Mouse (Mus musculus) heart, embryonic 14.5 days (tissue): ENCODE data around the gene Zfp941. TPM values are rescaled to one million over a fixed set of nuclear protein-coding genes. Genes with fewer than 3 reads are reported as not detected.

Source experiments
- ATAC-seq: fragments of 200-750 bp; cut with Nextera tagmentation; 2 replicates; pipeline ENCODE4 v1.8.0; 2017; ENCODE audit warnings: low read depth, moderate TSS enrichment; ENCODE audit not compliant: insufficient number of reproducible peaks, insufficient read depth, low FRiP score
- H3K27ac ChIP-seq, 2 experiments: fragments of 200-500 bp in 1 of 2; fragments of 300-500 bp in 1 of 2; sonication (generic) in 1 of 2; replicated peaks in 1 of 2; 2 replicates each; pipeline ENCODE4 v1.5.1; 2012 to 2014; ENCODE audit warnings: low read depth in 2 of 2, low read length in 2 of 2, control low read depth in 1 of 2, mild to moderate bottlenecking in 1 of 2, mixed read lengths in 1 of 2; ENCODE audit not compliant: control insufficient read depth in 1 of 2, insufficient read depth in 1 of 2
- H3K27me3 ChIP-seq: fragments of 300-500 bp; sonication (generic); 2 replicates; pipeline ENCODE4 v1.6.1; 2014; ENCODE audit warnings: mild to moderate bottlenecking, low read length, control low read depth; ENCODE audit not compliant: control insufficient read depth, insufficient read depth
- H3K36me3 ChIP-seq: fragments of 300-500 bp; sonication (generic); 2 replicates; pipeline ENCODE4 v1.6.1; 2014; ENCODE audit warnings: mild to moderate bottlenecking, control low read depth, low read length, mixed read lengths; ENCODE audit not compliant: control insufficient read depth, insufficient read depth
- H3K4me1 ChIP-seq, 2 experiments: fragments of 200-500 bp in 1 of 2; fragments of 300-500 bp in 1 of 2; sonication (generic) in 1 of 2; 2 replicates each; pipeline ENCODE4 v1.6.1; 2012 to 2014; ENCODE audit warnings: low read length in 2 of 2, control low read depth in 1 of 2, mixed read lengths in 1 of 2; ENCODE audit not compliant: control insufficient read depth in 2 of 2, insufficient read depth in 2 of 2
- H3K4me2 ChIP-seq: fragments of 300-500 bp; sonication (generic); 2 replicates; pipeline ENCODE4 v1.6.1; 2014; ENCODE audit warnings: mild to moderate bottlenecking, low read length
- H3K4me3 ChIP-seq, 2 experiments: fragments of 200-500 bp in 1 of 2; fragments of 300-500 bp in 1 of 2; sonication (generic) in 1 of 2; 2 replicates each; pipeline ENCODE4 v1.5.1; 2012 to 2014; ENCODE audit warnings: low read length in 2 of 2, mild to moderate bottlenecking in 2 of 2, control low read depth in 1 of 2, low read depth in 1 of 2, moderate library complexity in 1 of 2; ENCODE audit not compliant: control insufficient read depth in 1 of 2, insufficient read depth in 1 of 2
- H3K9ac ChIP-seq: fragments of 300-500 bp; sonication (generic); 2 replicates; pipeline ENCODE4 v1.6.1; 2014; ENCODE audit warnings: mild to moderate bottlenecking, low read length
- H3K9me3 ChIP-seq: fragments of 300-500 bp; sonication (generic); 2 replicates; pipeline ENCODE4 v1.6.1; 2016; ENCODE audit warnings: low read length, control low read depth; ENCODE audit not compliant: control insufficient read depth
- WGBS: fragments of 180-500 bp; shearing (Covaris S2); extraction: QIAGEN DNeasy Blood & Tissue Kit; methylation state at CpG from one replicate; pipeline ENCODE4 v1.1.7; 2014; 5-methylcytosine and 5-hydroxymethylcytosine counted together
- polyA plus RNA-seq: library from polyadenylated mRNA; unstranded; fragments of >200 nt; fragmentation: Nextera tagmentation; extraction: Ambion mirVana; gene quantifications from 2 replicates; pipeline ENCODE4 v1.2.1, GENCODE M21; 2014

Zfp941 gene
- polyA plus RNA-seq, 1 experiment from 2014 or later: 0.86 TPM

DNA sequence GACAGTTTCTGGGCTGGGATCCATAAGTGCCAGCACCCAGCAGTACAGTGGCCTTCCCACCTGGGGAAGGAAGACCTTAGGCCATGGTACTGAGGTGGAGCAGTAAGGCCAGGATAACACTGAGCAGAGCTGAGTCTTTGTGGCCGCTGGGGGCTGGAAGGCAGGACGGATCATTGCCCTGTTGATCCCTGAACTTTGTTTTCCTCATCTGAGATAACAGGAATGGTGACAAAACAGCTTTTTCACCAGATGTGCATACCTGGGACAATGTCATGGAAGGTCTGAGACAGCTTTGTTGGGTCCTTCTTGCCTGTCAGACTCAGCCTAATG is 13.7 kb upstream of the Zfp941 start:
- no peak for ATAC-seq
- 58% methylated on average over 2 of the region's 2 CpGs for WGBS
- no peaks in the 10 kb centered on the region for H3K9me3 ChIP-seq
- peaks cover 16% of the 10 kb centered on the region for H3K27me3 ChIP-seq
- H3K4me1 ChIP-seq: no peaks in the 10 kb centered on the region
- no peak overlapping the region for H3K4me3 ChIP-seq
- no peak overlapping the region for H3K4me2 ChIP-seq
- no peak overlapping the region for H3K9ac ChIP-seq
- no peak overlapping the region for H3K27ac ChIP-seq
- H3K36me3 ChIP-seq: no peaks in the 10 kb centered on the region

DNA sequence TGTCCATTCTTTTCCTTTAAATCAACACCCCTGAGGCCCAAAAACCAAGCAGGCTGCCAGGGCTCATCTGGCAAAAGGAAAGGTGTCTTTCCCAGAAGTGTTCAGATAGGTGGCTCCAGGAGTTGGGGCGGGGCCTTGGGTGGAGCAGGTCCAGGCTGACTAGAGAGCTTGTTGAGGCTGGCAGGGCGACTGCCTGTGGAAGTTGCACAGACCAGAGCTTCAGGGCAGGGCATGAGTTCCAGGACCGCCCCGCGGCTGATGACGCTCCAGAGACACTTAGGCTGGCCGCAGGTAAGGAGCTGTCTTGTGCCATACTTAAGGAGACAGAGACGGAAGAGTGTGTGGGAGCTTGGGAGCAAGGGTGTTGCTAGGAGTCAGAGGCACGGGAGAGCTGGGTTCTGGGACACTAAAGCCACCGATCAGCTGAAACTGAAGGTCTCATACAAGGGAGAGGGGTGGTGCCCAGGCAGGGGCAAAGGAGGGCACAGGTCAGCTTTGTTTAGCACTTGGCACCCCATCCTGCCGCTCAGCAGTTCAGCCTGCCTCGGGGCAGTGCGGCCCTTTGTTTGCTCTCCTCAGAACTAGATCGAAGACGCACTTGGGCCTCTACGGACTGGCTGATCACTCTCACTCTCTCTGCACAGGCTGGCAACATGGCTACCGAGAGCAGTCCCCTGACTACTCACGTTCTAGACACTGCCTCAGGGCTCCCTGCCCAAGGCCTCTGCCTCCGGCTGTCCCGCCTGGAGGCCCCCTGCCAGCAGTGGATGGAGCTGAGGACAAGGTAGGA is 13.2 kb upstream of the Zfp941 start, which contains the start of gene Urah:
TSS of gene Urah (plus strand) at position 51 of the 790 bp plus-strand sequence.
- Histone ChIP-seq H3K36me3 (no peaks in the 10 kb centered on the region), H3K4me2 (no peak within 1 kb of the TSS), H3K27me3 (peaks cover 11% of the 10 kb centered on the region), H3K4me1 (no peaks in the 10 kb centered on the region), H3K9ac (no peak within 1 kb of the TSS), H3K9me3 (no peaks in the 10 kb centered on the region), H3K27ac (no peak within 1 kb of the TSS), H3K4me3 (no peak within 1 kb of the TSS)
- 39% methylated on average over 20 of the region's 20 CpGs for WGBS
- ATAC-seq: no peak

DNA sequence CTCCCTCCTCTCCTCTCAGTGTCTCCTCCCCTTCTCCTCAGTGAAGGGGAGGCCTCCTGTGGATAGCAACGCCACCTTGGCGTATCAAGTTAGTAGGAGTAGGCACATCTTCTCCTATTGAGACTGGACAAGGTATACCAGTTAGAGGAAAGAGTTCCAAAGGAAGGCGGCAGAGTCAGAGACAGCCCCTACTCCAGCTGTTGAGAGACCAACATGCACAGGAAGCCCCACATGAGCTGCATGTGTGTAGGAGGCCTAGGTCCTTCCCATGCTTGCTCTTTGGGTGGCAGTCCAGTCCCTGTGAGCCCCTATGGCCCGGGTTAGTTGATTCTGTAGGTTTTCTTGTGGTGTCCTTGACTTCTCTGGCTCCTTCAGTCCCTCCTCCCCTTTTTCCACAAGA is 11.4 kb upstream of the Zfp941 start:
- no peak for ATAC-seq
- H3K27me3 ChIP-seq: no peaks in the 10 kb centered on the region
- no peak overlapping the region for H3K9ac ChIP-seq
- no peaks in the 10 kb centered on the region for H3K36me3 ChIP-seq
- WGBS: 76% methylated on average over 4 of the region's 4 CpGs
- H3K4me2 ChIP-seq: no peak overlapping the region
- no peak overlapping the region for H3K4me3 ChIP-seq
- H3K4me1 ChIP-seq: no peaks in the 10 kb centered on the region
- H3K27ac ChIP-seq: no peak overlapping the region
- H3K9me3 ChIP-seq: no peaks in the 10 kb centered on the region

DNA sequence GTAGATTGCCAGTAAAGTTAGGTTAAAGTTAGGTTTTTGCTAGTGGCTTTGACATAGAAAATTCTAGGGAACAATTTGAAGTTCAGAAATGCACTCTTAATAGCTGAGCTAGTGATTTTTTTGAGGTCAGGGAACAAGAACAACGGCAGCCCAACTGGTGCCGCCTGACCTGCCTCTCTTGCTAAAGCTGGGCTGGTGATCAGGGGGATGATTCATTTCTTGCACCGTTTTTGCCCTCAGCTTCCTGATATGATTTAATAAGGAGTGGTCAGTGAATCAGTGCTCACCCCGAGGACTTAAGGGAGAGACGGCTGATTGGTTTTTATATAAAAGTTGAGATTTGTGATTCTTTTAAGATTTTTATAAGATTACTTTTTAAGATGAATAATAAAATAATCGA is 9.5 kb upstream of the Zfp941 start:
- Histone ChIP-seq H3K4me2 (no peak overlapping the region), H3K9ac (no peak overlapping the region), H3K27me3 (no peaks in the 10 kb centered on the region), H3K4me1 (no peaks in the 10 kb centered on the region), H3K4me3 (no peak overlapping the region), H3K9me3 (no peaks in the 10 kb centered on the region), H3K27ac (no peak overlapping the region), H3K36me3 (no peaks in the 10 kb centered on the region)
- ATAC-seq: no peak
- 62% methylated on average over 6 of the region's 6 CpGs for WGBS

DNA sequence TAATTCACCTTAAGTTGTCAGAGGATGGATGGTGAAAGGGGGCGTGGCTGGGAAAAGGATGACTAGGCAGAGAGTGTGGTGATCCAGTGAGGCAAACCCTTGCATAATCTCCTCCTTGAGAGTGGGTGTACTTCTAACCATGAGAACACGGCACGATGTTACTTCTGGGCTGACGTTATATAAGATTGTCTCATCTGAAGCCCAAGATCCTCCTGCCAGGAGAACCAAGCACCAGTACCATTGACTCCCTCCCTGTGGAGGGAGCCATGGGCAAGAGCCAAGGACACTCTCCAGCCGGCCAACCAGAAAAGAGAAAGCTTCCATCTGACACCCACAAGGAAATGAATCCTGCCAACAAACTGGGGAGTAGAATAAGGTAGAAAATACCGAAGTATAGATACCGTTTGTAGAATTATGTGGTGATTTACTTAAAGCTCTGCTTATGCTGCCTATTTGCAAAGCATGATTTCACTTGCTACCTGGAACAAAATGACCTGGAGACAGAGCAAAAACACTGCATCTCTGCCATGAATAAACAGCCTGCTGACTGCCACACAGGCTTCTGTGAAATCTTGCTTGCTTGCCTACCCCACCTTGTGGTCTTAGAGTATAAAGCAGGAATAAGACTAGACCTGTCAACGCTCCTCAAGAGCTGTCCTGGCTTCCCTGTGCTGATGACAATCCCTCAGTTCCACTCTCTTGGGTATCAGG is 6.3 kb upstream of the Zfp941 start:
- 29% methylated on average over 8 of the region's 8 CpGs for WGBS
- no peaks in the 10 kb centered on the region for H3K4me1 ChIP-seq
- ATAC-seq: no peak
- H3K4me3 ChIP-seq: no peak overlapping the region
- H3K36me3 ChIP-seq: no peaks in the 10 kb centered on the region
- no peak overlapping the region for H3K9ac ChIP-seq
- no peaks in the 10 kb centered on the region for H3K9me3 ChIP-seq
- H3K4me2 ChIP-seq: peak overlapping the region; percentile 3; the same call in 1 of the 2 replicates
- H3K27me3 ChIP-seq: no peaks in the 10 kb centered on the region
- H3K27ac ChIP-seq: no peak overlapping the region

DNA sequence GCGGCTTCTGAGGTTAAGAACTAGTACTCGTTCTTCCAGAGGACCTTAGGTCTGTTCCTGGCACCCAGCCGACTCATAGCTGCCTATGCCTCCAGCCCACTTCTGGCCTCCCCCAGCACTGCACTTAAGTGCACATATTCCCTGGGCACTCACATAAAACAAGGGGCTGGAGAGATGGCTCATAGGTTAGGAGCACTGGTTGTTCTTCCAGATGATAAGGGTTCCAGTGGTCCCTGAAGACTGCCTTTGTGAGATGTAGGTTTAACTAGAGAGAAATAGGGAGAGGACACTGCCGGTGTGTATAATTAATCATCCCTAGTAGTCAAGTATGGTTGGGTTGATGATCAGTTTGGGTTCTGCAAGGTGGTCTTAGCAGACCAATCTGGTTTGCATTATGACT is 753 bp upstream of the Zfp941 start:
- no peak overlapping the region for H3K4me2 ChIP-seq
- ATAC-seq: no peak
- H3K9me3 ChIP-seq: no peaks in the 10 kb centered on the region
- no peak overlapping the region for H3K9ac ChIP-seq
- H3K27me3 ChIP-seq: no peaks in the 10 kb centered on the region
- no peaks in the 10 kb centered on the region for H3K36me3 ChIP-seq
- H3K27ac ChIP-seq: no peak overlapping the region
- peaks cover 0 to 6% of the 10 kb centered on the region in 2 experiments; a peak in 1 of 4 replicates for H3K4me1 ChIP-seq
- WGBS: 85% methylated on average over 4 of the region's 4 CpGs
- no peak overlapping the region for H3K4me3 ChIP-seq

DNA sequence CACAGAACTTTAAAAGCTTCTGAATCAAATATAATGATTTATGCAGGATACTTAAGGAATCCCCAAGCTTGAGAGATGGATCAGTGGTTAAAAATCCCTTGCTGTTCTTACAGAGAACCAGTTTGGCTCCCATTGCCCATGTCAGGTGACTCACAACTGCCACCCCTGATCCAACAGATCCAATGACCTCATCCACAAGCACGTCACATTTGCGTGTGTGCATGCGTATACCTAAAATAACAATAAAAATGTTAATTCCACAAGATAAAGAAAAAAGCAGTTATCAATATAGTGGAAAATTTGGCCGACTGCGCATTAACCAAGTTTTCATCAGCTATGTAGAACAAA is 699 bp downstream of the Zfp941 start:
- Histone ChIP-seq H3K4me1 (peaks cover 0 to 6% of the 10 kb centered on the region in 2 experiments; a peak in 1 of 4 replicates), H3K27ac (no peak overlapping the region), H3K9ac (peak overlapping the region; percentile 64; the same call in 1 of the 2 replicates), H3K4me3 (peak overlapping the region; percentile 48 to 53; a peak in 3 of 4 replicates), H3K9me3 (no peaks in the 10 kb centered on the region), H3K36me3 (no peaks in the 10 kb centered on the region), H3K27me3 (no peaks in the 10 kb centered on the region), H3K4me2 (peak overlapping the region; percentile 77)
- 51% methylated on average over 5 of the region's 5 CpGs for WGBS
- ATAC-seq: no peak
